ENCODE assay signal across 8 mouse cellular contexts in the genomic region with DNA sequence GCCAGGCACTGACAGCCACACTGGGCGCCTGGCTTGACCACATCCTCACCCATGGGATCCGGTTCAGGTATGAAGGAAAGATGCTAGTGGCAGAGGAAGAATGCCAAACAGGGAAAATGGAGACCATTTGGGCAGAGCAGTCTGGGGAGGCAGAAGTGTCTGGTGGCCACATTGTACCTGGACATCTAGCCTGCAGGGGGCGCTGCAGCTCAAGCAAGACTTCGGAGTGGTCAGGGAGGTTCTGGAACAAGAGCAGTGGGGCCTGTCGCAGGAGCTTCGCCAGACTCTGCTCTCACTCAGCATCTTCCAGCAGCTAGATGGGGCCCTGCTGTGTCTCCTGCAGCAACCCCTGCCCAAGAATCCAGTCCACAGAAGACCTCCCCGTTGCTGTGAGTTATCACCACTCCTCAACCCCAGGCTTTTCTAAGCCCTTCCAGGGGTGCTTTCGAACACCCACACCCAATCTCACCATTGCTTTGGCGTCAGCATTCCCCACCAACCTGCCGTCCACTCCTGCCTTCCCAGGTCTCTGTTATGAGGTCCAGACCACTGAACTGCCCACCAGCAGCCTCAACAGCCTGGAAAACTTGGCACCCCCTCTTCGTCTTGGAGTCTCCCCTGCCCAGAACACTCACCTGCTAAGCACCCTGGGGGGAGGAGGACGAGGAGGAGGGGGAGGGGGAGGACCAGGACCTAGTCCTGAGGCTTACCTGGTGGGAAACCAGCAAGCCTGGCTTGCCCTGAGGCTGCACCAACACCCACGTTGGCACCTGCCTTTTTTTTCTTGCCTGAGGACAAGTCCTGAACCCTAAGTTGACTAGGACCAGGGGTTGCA. TPM values are rescaled to one million over a fixed set of nuclear protein-coding genes. Genes with fewer than 3 reads are reported as not detected.
DNase-seq lines count a peak whose midpoint lies in the region; ATAC-seq and TF ChIP-seq lines count a peak whose summit lies in the region.

No protein-coding gene starts in this region.

- DNase-seq in 3T3-L1 (ENCODE audit: low read depth, low spot score), result peak; percentile 91
- peak; percentile 92 for DNase-seq in NIH3T3 (ENCODE audit: low read depth)
- DNase-seq in cerebellum, postnatal 25 days, result peak; percentile 73 to 85
- DNase-seq in gastrocnemius, postnatal 25 days, result peak; percentile 52
- DNase-seq in liver, adult 2 months (ENCODE audit: extremely low read depth, low read depth, low spot score), result peak; percentile 63
- DNase-seq in midbrain, postnatal 0 days (ENCODE audit: low spot score), result peak; percentile 69

- peak overlapping the region; percentile 95 for H3K4me3 ChIP-seq in intestine, embryonic 16.5 days (ENCODE audit: low read length)
- no peak overlapping the region for H3K4me3 ChIP-seq in liver, adult 2 months (ENCODE audit: insufficient read depth, low read depth, low read length)
- H3K4me3 ChIP-seq in midbrain, postnatal 0 days (ENCODE audit: low read depth, low read length), result peak overlapping the region; percentile 81; the same call in 1 of the 2 replicates
- peak overlapping the region; percentile 97 for H3K4me3 ChIP-seq in testis, adult 2 months (ENCODE audit: control insufficient read depth, low read depth, low read length)

- ATAC-seq in intestine, embryonic 16.5 days, result peak; percentile 7; the same call in 1 of the 2 replicates
- ATAC-seq in midbrain, postnatal 0 days (ENCODE audit: low FRiP score), result no peak

- H3K4me1 ChIP-seq in intestine, embryonic 16.5 days (ENCODE audit: control insufficient read depth, insufficient read depth, low read length), result peaks cover 25% of the 10 kb centered on the region
- H3K4me1 ChIP-seq in liver, adult 2 months (ENCODE audit: control insufficient read depth, insufficient read depth, low read length), result peaks cover 21% of the 10 kb centered on the region
- H3K4me1 ChIP-seq in midbrain, postnatal 0 days (ENCODE audit: insufficient read depth, low read length), result peaks cover 17% of the 10 kb centered on the region
- H3K4me1 ChIP-seq in testis, adult 2 months (ENCODE audit: control insufficient read depth, insufficient read depth, low read length), result peaks cover 13% of the 10 kb centered on the region

- H3K4me2 ChIP-seq in intestine, embryonic 16.5 days (ENCODE audit: low read depth, low read length), result peak overlapping the region; percentile 78
- H3K4me2 ChIP-seq in midbrain, postnatal 0 days (ENCODE audit: low read depth, low read length, poor library complexity, severe bottlenecking), result peak overlapping the region; percentile 88

- peaks cover 3% of the 10 kb centered on the region; the same call in 1 of the 2 replicates for H3K79me2 ChIP-seq in liver, adult 2 months (ENCODE audit: control insufficient read depth, insufficient read depth, low read length)

- no peak for TF ChIP-seq POLR2A in liver, adult 2 months (IDR thresholded peaks at IDR 0.05; ENCODE audit: extremely low read depth, insufficient read depth, low read length)
- TF ChIP-seq POLR2A in testis, adult 2 months (IDR thresholded peaks at IDR 0.05; ENCODE audit: control insufficient read depth, low read depth, low read length), result no peak

- no peaks in the 10 kb centered on the region for H3K27me3 ChIP-seq in intestine, embryonic 16.5 days (replicated peaks; ENCODE audit: control insufficient read depth, insufficient read depth, low read length)
- H3K27me3 ChIP-seq in liver, adult 2 months (ENCODE audit: control insufficient read depth, insufficient read depth, low read length), result no peaks in the 10 kb centered on the region
- no peaks in the 10 kb centered on the region for H3K27me3 ChIP-seq in midbrain, postnatal 0 days (ENCODE audit: insufficient read depth, low read length)
- H3K27me3 ChIP-seq in testis, adult 2 months (ENCODE audit: control insufficient read depth, insufficient read depth, low read length), result no peaks in the 10 kb centered on the region

- H3K36me3 ChIP-seq in intestine, embryonic 16.5 days (ENCODE audit: control insufficient read depth, insufficient read depth, low read length), result no peaks in the 10 kb centered on the region
- H3K36me3 ChIP-seq in liver, adult 2 months (ENCODE audit: control insufficient read depth, insufficient read depth, low read length), result no peaks in the 10 kb centered on the region
- H3K36me3 ChIP-seq in midbrain, postnatal 0 days (ENCODE audit: insufficient read depth, low read length), result peaks cover 17% of the 10 kb centered on the region; the same call in 1 of the 2 replicates
- no peaks in the 10 kb centered on the region for H3K36me3 ChIP-seq in testis, adult 2 months (ENCODE audit: control insufficient read depth, insufficient read depth, low read length)

- WGBS in intestine, embryonic 16.5 days, result 38% methylated on average over 13 of the region's 13 CpGs
- WGBS in liver, adult 2 months, result 48% methylated on average over 13 of the region's 13 CpGs
- WGBS in midbrain, postnatal 0 days, result 34% methylated on average over 13 of the region's 13 CpGs

- no peaks in the 10 kb centered on the region for H3K9me3 ChIP-seq in intestine, embryonic 16.5 days (ENCODE audit: control insufficient read depth, low read length)
- no peaks in the 10 kb centered on the region for H3K9me3 ChIP-seq in midbrain, postnatal 0 days (ENCODE audit: low read length)

- H3K27ac ChIP-seq in intestine, embryonic 16.5 days (ENCODE audit: low read length), result no peak overlapping the region
- no peak overlapping the region for H3K27ac ChIP-seq in liver, adult 2 months (replicated peaks; ENCODE audit: insufficient read depth, low read depth, low read length)
- peak overlapping the region; percentile 89 for H3K27ac ChIP-seq in midbrain, postnatal 0 days (ENCODE audit: low read depth, low read length)
- no peak overlapping the region for H3K27ac ChIP-seq in testis, adult 2 months (ENCODE audit: control insufficient read depth, insufficient read depth, low read depth, low read length)

- TF ChIP-seq CTCF in liver, adult 2 months (IDR thresholded peaks at IDR 0.05; ENCODE audit: low read depth, low read length), result peak; percentile 94
- peak; percentile 73 for TF ChIP-seq CTCF in midbrain, postnatal 0 days (IDR thresholded peaks at IDR 0.05)
- TF ChIP-seq CTCF in testis, adult 2 months (IDR thresholded peaks at IDR 0.05; ENCODE audit: control insufficient read depth, insufficient read depth, insufficient replicate concordance, low read depth, low read length), result peak; percentile 90

- 0 out of 2 replicates have a peak overlapping the region, but pooled peaks have one; percentile 97 for H3K9ac ChIP-seq in intestine, embryonic 16.5 days (ENCODE audit: low read depth, low read length)
- no peak overlapping the region for H3K9ac ChIP-seq in liver, adult 2 months (ENCODE audit: low read depth, low read length)
- H3K9ac ChIP-seq in midbrain, postnatal 0 days (replicated peaks; ENCODE audit: low read length, poor library complexity, severe bottlenecking), result no peak overlapping the region

RNA-seq across cellular contexts. Expression of gene Mrpl53, which starts 1.1 kb away (rescaled TPM):
- total RNA-seq in gastrocnemius, postnatal 25 days (2021), result 100 to 1,000 TPM; 109 to 113 TPM
- 118 and 134 TPM in 2 replicates for polyA plus RNA-seq in intestine, embryonic 16.5 days (2015; fragmentation: Nextera tagmentation; extraction: Ambion mirVana)
- 66.0 and 78.2 TPM in 2 replicates for total RNA-seq in liver, adult 2 months (2014; rRNA removed)
- polyA plus RNA-seq in liver, adult 2 months (2012; rRNA removed), result 73.8 and 80.0 TPM in 2 replicates
- 46.4 and 57.2 TPM in 2 replicates for total RNA-seq in midbrain, postnatal 0 days (2014; rRNA removed)
- 115 and 118 TPM in 2 replicates for polyA plus RNA-seq in midbrain, postnatal 0 days (2015; fragmentation: Nextera tagmentation; extraction: Ambion mirVana)
- 71.3 and 82.0 TPM in 2 replicates for polyA plus RNA-seq in testis, adult 2 months (2012; rRNA removed)

RNA-seq across cellular contexts. Expression of gene Gm42688, which starts 6.4 kb away (rescaled TPM):
- total RNA-seq in gastrocnemius, postnatal 25 days (2021), result 1 to 10 TPM; 1.0 TPM
- 1.7 and 2.0 TPM in 2 replicates for polyA plus RNA-seq in intestine, embryonic 16.5 days (2015; fragmentation: Nextera tagmentation; extraction: Ambion mirVana)
- total RNA-seq in liver, adult 2 months (2014; rRNA removed), result 1.4 and 1.8 TPM in 2 replicates
- 2.0 and 2.5 TPM in 2 replicates for polyA plus RNA-seq in liver, adult 2 months (2012; rRNA removed)
- 4.4 and 8.1 TPM in 2 replicates for total RNA-seq in midbrain, postnatal 0 days (2014; rRNA removed)
- polyA plus RNA-seq in midbrain, postnatal 0 days (2015; fragmentation: Nextera tagmentation; extraction: Ambion mirVana), result 3.5 and 4.4 TPM in 2 replicates
- polyA plus RNA-seq in testis, adult 2 months (2012; rRNA removed), result 9.4 and 10.0 TPM in 2 replicates

RNA-seq across cellular contexts. Expression of gene Ccdc142, which starts 6.4 kb away (rescaled TPM):
- 1 to 10 TPM in 1 of 2 experiments, under 1 TPM in 1; 0.54 to 1.7 TPM for total RNA-seq in gastrocnemius, postnatal 25 days (2021)
- 1.7 and 3.0 TPM in 2 replicates for polyA plus RNA-seq in intestine, embryonic 16.5 days (2015; fragmentation: Nextera tagmentation; extraction: Ambion mirVana)
- total RNA-seq in liver, adult 2 months (2014; rRNA removed), result 3.0 and 3.4 TPM in 2 replicates
- 4.2 and 5.4 TPM in 2 replicates for polyA plus RNA-seq in liver, adult 2 months (2012; rRNA removed)
- total RNA-seq in midbrain, postnatal 0 days (2014; rRNA removed), result 13.6 and 26.0 TPM in 2 replicates
- polyA plus RNA-seq in midbrain, postnatal 0 days (2015; fragmentation: Nextera tagmentation; extraction: Ambion mirVana), result 6.0 TPM in 2 replicates
- 4.0 and 5.7 TPM in 2 replicates for polyA plus RNA-seq in testis, adult 2 months (2012; rRNA removed)

RNA-seq across cellular contexts. Expression of gene Mogs, which starts 7.5 kb away (rescaled TPM):
- total RNA-seq in gastrocnemius, postnatal 25 days (2021), result 1 to 10 TPM; 6.5 to 8.1 TPM
- 8.8 and 9.4 TPM in 2 replicates for polyA plus RNA-seq in intestine, embryonic 16.5 days (2015; fragmentation: Nextera tagmentation; extraction: Ambion mirVana)
- total RNA-seq in liver, adult 2 months (2014; rRNA removed), result 28.2 and 38.7 TPM in 2 replicates
- 51.3 and 66.1 TPM in 2 replicates for polyA plus RNA-seq in liver, adult 2 months (2012; rRNA removed)
- total RNA-seq in midbrain, postnatal 0 days (2014; rRNA removed), result 32.6 and 40.3 TPM in 2 replicates
- 18.8 and 19.8 TPM in 2 replicates for polyA plus RNA-seq in midbrain, postnatal 0 days (2015; fragmentation: Nextera tagmentation; extraction: Ambion mirVana)
- 20.7 and 20.9 TPM in 2 replicates for polyA plus RNA-seq in testis, adult 2 months (2012; rRNA removed)

RNA-seq across cellular contexts. Expression of gene Wbp1, which starts 13.6 kb away (rescaled TPM):
- total RNA-seq in gastrocnemius, postnatal 25 days (2021), result 10 to 100 TPM; 37.8 to 38.2 TPM
- polyA plus RNA-seq in intestine, embryonic 16.5 days (2015; fragmentation: Nextera tagmentation; extraction: Ambion mirVana), result 94.4 and 95.5 TPM in 2 replicates
- 39.5 and 48.3 TPM in 2 replicates for total RNA-seq in liver, adult 2 months (2014; rRNA removed)
- polyA plus RNA-seq in liver, adult 2 months (2012; rRNA removed), result 85.1 and 112 TPM in 2 replicates
- 152 and 199 TPM in 2 replicates for total RNA-seq in midbrain, postnatal 0 days (2014; rRNA removed)
- polyA plus RNA-seq in midbrain, postnatal 0 days (2015; fragmentation: Nextera tagmentation; extraction: Ambion mirVana), result 85.3 and 91.6 TPM in 2 replicates
- 53.0 and 63.3 TPM in 2 replicates for polyA plus RNA-seq in testis, adult 2 months (2012; rRNA removed)
